Mouse (Mus musculus) limb, embryonic 14.5 days (tissue): ENCODE data around the gene Pcsk2. TPM values are rescaled to one million over a fixed set of nuclear protein-coding genes. Genes with fewer than 3 reads are reported as not detected.

Source experiments
- ATAC-seq: fragments of 200-750 bp; cut with Nextera tagmentation; 2 replicates; pipeline ENCODE4 v1.8.0; 2017; ENCODE audit warnings: low read depth, moderate number of reproducible peaks, moderate TSS enrichment; ENCODE audit not compliant: low FRiP score
- DNase-seq: peaks from one replicate; pipeline ENCODE4 v3.0.0-alpha.2; 2015; ENCODE audit warnings: low spot score
- H3K27ac ChIP-seq: fragments of 300-500 bp; sonication (generic); replicated peaks from 2 replicates; pipeline ENCODE4 v1.5.1; 2014; ENCODE audit warnings: low read depth, mild to moderate bottlenecking, low read length, moderate library complexity, mixed read lengths
- H3K27me3 ChIP-seq: fragments of 300-500 bp; sonication (generic); 2 replicates; pipeline ENCODE4 v1.6.1; 2014; ENCODE audit warnings: low read length, mixed read lengths; ENCODE audit not compliant: control insufficient read depth, insufficient read depth
- H3K36me3 ChIP-seq: fragments of 300-500 bp; sonication (generic); 2 replicates; pipeline ENCODE4 v1.6.1; 2014; ENCODE audit warnings: mild to moderate bottlenecking, low read length, moderate library complexity, mixed read lengths; ENCODE audit not compliant: control insufficient read depth, insufficient read depth
- H3K4me1 ChIP-seq: fragments of 300-500 bp; sonication (generic); 2 replicates; pipeline ENCODE4 v1.6.1; 2014; ENCODE audit warnings: antibody characterized with exemption, low read length, mixed read lengths; ENCODE audit not compliant: control insufficient read depth, insufficient read depth
- H3K4me2 ChIP-seq: fragments of 300-500 bp; sonication (generic); replicated peaks from 2 replicates; pipeline ENCODE4 v1.6.1; 2014; ENCODE audit warnings: low read depth, mild to moderate bottlenecking, low read length, moderate library complexity; ENCODE audit not compliant: severe bottlenecking
- H3K4me3 ChIP-seq: fragments of 300-500 bp; sonication (generic); replicated peaks from 2 replicates; pipeline ENCODE4 v1.5.1; 2014; ENCODE audit warnings: low read length
- H3K9ac ChIP-seq: fragments of 300-500 bp; sonication (generic); 2 replicates; pipeline ENCODE4 v1.6.1; 2014; ENCODE audit warnings: mild to moderate bottlenecking, low read depth, low read length, moderate library complexity; ENCODE audit not compliant: severe bottlenecking
- H3K9me3 ChIP-seq: fragments of 300-500 bp; sonication (generic); 2 replicates; pipeline ENCODE4 v1.6.1; 2016; ENCODE audit warnings: low read length; ENCODE audit not compliant: control insufficient read depth
- POLR2A ChIP-seq: fragments of 200-500 bp; IDR thresholded peaks from 2 replicates; pipeline ENCODE4 v1.8.0; 2012; ENCODE audit warnings: inconsistent platforms, mild to moderate bottlenecking, moderate library complexity, borderline replicate concordance; ENCODE audit not compliant: insufficient read depth, insufficient read length; ENCODE audit errors: extremely low read depth
- WGBS: fragments of 180-500 bp; shearing (Covaris S2); extraction: QIAGEN DNeasy Blood & Tissue Kit; methylation state at CpG from one replicate; pipeline ENCODE4 v1.1.7; 2014; 5-methylcytosine and 5-hydroxymethylcytosine counted together
- polyA plus RNA-seq, 2 experiments: library from polyadenylated mRNA; depleted of rRNA in 1 of 2; stranded (reverse) in 1 of 2; unstranded in 1 of 2; fragments of >200 nt; fragmentation: Nextera tagmentation in 1 of 2; extraction: Ambion mirVana in 1 of 2; gene quantifications; 2 replicates each; pipeline versions ENCODE4 v1.2.1 to v1.2.3; 2012 to 2014

Gene Pcsk2
- polyA plus RNA-seq, 2 experiments: 1.0 to 1.2 TPM

GRCm38 (mm10) chr2:143712901-143713300 is 166.9 kb downstream of the Pcsk2 start:
- peaks cover 4% of the 10 kb centered on the region; the same call in 1 of the 2 replicates for H3K4me1 ChIP-seq
- H3K4me2 ChIP-seq: no peak overlapping the region
- no peaks in the 10 kb centered on the region for H3K9me3 ChIP-seq
- no peak overlapping the region for H3K27ac ChIP-seq
- H3K36me3 ChIP-seq: no peaks in the 10 kb centered on the region
- DNase-seq: no peak
- H3K4me3 ChIP-seq: no peak overlapping the region
- no peak for TF ChIP-seq POLR2A
- WGBS: 84% methylated on average over 3 of the region's 3 CpGs
- H3K9ac ChIP-seq: no peak overlapping the region
- no peaks in the 10 kb centered on the region for H3K27me3 ChIP-seq
- ATAC-seq: no peak

DNA sequence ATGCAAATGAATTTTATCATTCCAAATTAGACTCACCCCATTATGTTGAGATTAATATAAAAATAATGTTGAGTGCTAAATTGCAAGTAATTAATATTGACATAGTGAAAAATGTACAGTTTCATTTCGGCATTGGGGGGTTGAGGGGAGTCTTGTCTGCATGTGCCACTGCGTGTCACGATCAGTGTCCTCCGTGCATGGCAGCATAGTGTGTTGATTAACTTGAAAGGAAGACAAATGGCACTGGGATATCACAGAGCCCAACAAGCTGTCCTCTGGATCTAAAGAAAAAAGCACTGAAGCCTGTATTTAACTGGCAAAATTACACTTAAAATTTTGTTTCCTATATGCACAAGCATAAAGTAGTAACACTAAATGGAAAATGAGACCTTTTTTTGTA is 167.9 kb downstream of the Pcsk2 start:
- no peaks in the 10 kb centered on the region for H3K9me3 ChIP-seq
- H3K27me3 ChIP-seq: no peaks in the 10 kb centered on the region
- no peak for DNase-seq
- no peak for TF ChIP-seq POLR2A
- peaks cover 4% of the 10 kb centered on the region; the same call in 1 of the 2 replicates for H3K4me1 ChIP-seq
- H3K9ac ChIP-seq: no peak overlapping the region
- no peaks in the 10 kb centered on the region for H3K36me3 ChIP-seq
- WGBS: 88% methylated on average over 4 of the region's 4 CpGs
- no peak overlapping the region for H3K4me2 ChIP-seq
- ATAC-seq: no peak
- H3K27ac ChIP-seq: no peak overlapping the region
- H3K4me3 ChIP-seq: no peak overlapping the region

DNA sequence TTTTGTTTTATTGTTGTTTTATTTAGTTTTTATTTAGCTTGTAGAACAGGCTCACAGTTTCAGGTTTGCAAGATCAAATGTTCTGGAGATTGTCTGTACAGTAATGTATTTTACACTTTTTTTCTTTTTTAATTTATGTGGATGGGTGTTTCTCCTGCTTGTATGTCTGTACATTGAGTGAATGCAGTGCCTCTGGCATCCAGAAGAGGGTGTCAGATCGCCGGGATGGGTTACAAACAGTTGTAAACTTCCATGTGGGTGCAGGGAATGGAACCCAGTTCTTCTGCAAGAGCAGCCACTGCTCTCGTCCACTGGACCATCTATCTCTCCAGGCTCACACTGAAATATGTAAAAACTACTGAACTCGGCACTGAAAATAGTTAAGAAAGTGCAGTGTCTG is 169.2 kb downstream of the Pcsk2 start:
- 67% methylated on average over 4 of the region's 4 CpGs for WGBS

GRCm38 (mm10) chr2:143723231-143723630 is 177.3 kb downstream of the Pcsk2 start:
- ATAC-seq: no peak
- no peak overlapping the region for H3K9ac ChIP-seq
- H3K27ac ChIP-seq: no peak overlapping the region
- no peaks in the 10 kb centered on the region for H3K36me3 ChIP-seq
- DNase-seq: no peak
- H3K27me3 ChIP-seq: no peaks in the 10 kb centered on the region
- TF ChIP-seq POLR2A: no peak
- no peak overlapping the region for H3K4me3 ChIP-seq
- H3K4me2 ChIP-seq: no peak overlapping the region
- WGBS: 20% methylated on average over 4 of the region's 4 CpGs
- H3K4me1 ChIP-seq: no peaks in the 10 kb centered on the region
- no peaks in the 10 kb centered on the region for H3K9me3 ChIP-seq

More for the DNA sequence above, 169.2 kb downstream of the Pcsk2 start:
- no peaks in the 10 kb centered on the region for H3K27me3 ChIP-seq
- H3K4me3 ChIP-seq: no peak overlapping the region
- DNase-seq (no peak), ATAC-seq (no peak)
- H3K36me3 ChIP-seq: no peaks in the 10 kb centered on the region
- H3K4me1 ChIP-seq: peaks cover 1% of the 10 kb centered on the region; the same call in 1 of the 2 replicates
- no peak overlapping the region for H3K9ac ChIP-seq
- no peak overlapping the region for H3K27ac ChIP-seq
- no peak for TF ChIP-seq POLR2A
- no peak overlapping the region for H3K4me2 ChIP-seq
- no peaks in the 10 kb centered on the region for H3K9me3 ChIP-seq

DNA sequence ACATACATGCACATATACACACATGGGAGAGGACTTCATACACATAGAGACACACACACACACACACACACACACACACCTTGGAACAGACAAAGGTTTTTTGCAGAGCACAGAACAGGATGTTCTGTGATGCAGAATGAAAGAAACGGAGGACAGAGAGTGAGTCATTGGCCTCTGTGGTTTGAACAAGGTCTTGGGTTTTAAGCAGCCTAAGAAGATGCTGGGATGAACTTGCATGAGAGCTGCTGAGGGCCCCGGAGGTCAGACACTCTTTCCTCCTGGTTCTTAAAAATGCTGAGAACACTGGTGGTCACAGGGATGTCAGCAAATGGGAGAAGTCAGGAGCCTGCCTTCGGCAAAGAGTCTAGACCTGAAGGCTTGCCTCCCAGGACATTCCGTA is 178.1 kb downstream of the Pcsk2 start:
- H3K27ac ChIP-seq: no peak overlapping the region
- H3K9me3 ChIP-seq: no peaks in the 10 kb centered on the region
- WGBS: 78% methylated on average over 4 of the region's 4 CpGs
- no peak overlapping the region for H3K4me3 ChIP-seq
- H3K27me3 ChIP-seq: no peaks in the 10 kb centered on the region
- no peaks in the 10 kb centered on the region for H3K4me1 ChIP-seq
- no peak overlapping the region for H3K4me2 ChIP-seq
- H3K9ac ChIP-seq: no peak overlapping the region
- no peak for DNase-seq
- ATAC-seq: no peak
- no peak for TF ChIP-seq POLR2A
- no peaks in the 10 kb centered on the region for H3K36me3 ChIP-seq

DNA sequence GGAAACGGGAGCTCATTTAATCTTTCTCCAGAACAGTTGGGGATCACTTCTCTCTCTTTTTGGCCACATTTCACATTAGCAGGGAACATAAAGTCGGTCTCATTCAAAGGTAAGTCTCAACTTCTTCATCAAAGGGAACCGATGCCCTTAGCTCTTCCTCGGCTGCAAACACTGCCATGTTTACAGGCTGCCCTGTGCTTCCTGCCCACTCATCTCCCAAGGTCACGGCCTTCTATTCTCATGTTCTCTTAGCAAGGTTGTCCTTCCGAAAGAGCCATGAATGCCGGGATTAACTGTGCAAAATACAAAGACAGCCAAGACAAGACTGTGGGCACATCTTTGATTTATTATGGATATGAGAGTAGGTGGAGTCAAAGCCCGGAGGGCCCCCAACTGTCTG is 178.8 kb downstream of the Pcsk2 start:
- no peak for TF ChIP-seq POLR2A
- DNase-seq: no peak
- H3K9me3 ChIP-seq: no peaks in the 10 kb centered on the region
- no peaks in the 10 kb centered on the region for H3K27me3 ChIP-seq
- no peak overlapping the region for H3K4me3 ChIP-seq
- 77% methylated on average over 8 of the region's 8 CpGs for WGBS
- H3K36me3 ChIP-seq: no peaks in the 10 kb centered on the region
- ATAC-seq: no peak
- no peak overlapping the region for H3K27ac ChIP-seq
- H3K4me2 ChIP-seq: no peak overlapping the region
- no peak overlapping the region for H3K9ac ChIP-seq
- H3K4me1 ChIP-seq: no peaks in the 10 kb centered on the region
